In genomic region chr8:70792700-70793099, GRCm38 (mm10) we compare ENCODE assay signal across 8 mouse cellular contexts. TPM values are rescaled to one million over a fixed set of nuclear protein-coding genes. Genes with fewer than 3 reads are reported as not detected.
A peak's percentile ranks its signal among the peaks of the same experiment; 100 is the strongest.
DNase-seq lines count a peak whose midpoint lies in the region; ATAC-seq and TF ChIP-seq lines count a peak whose summit lies in the region.

No protein-coding gene starts in this region.

- ATAC-seq in activated CD4-positive, CD25-positive, alpha-beta regulatory T cell, adult 4 months = peak; percentile 31
- peak; percentile 40 for ATAC-seq in forebrain, embryonic 11.5 days (replicated peaks; ENCODE audit: low FRiP score)
- peak; percentile 60 for ATAC-seq in kidney, embryonic 15.5 days (replicated peaks; ENCODE audit: low FRiP score)
- ATAC-seq in stomach, embryonic 14.5 days (ENCODE audit: insufficient number of reproducible peaks, insufficient read depth, low FRiP score, low read depth) = peak; percentile 48

- DNase-seq in layer of hippocampus, adult 2 months (ENCODE audit: low spot score in 2 of 2) = peak in 1 of 2 experiments; percentile 67
- no peak for DNase-seq in layer of hippocampus, adult 8-10 months (ENCODE audit: low spot score in 2 of 2)
- peak; percentile 91 for DNase-seq in forebrain, embryonic 11.5 days (ENCODE audit: low spot score)
- peak; percentile 83 for DNase-seq in lung, postnatal 10 days
- no peak for DNase-seq in left cerebral cortex, postnatal 25 days (ENCODE audit: low spot score in 2 of 2)

- H3K4me2 ChIP-seq in forebrain, embryonic 11.5 days (ENCODE audit: low read depth, low read length, severe bottlenecking) = peak overlapping the region; percentile 72
- H3K4me2 ChIP-seq in kidney, embryonic 15.5 days = peak overlapping the region; percentile 88
- peak overlapping the region; percentile 82 for H3K4me2 ChIP-seq in stomach, embryonic 14.5 days (replicated peaks; ENCODE audit: low read depth, low read length)

- no peak for TF ChIP-seq CTCF in layer of hippocampus, adult 2 months (conservative IDR thresholded peaks at IDR 0.05)

- H3K36me3 ChIP-seq in forebrain, embryonic 11.5 days (ENCODE audit: control insufficient read depth, insufficient read depth, low read length) = no peaks in the 10 kb centered on the region
- H3K36me3 ChIP-seq in kidney, embryonic 15.5 days = peaks cover 18% of the 10 kb centered on the region; the same call in 1 of the 2 replicates
- peaks cover 7% of the 10 kb centered on the region; the same call in 1 of the 2 replicates for H3K36me3 ChIP-seq in stomach, embryonic 14.5 days (ENCODE audit: control insufficient read depth, insufficient read depth, low read length)

- intact Hi-C loops in left cerebral cortex, postnatal 25 days (cut with DNase I) = no loop called here

- no peaks in the 10 kb centered on the region for H3K27me3 ChIP-seq in forebrain, embryonic 11.5 days (ENCODE audit: control insufficient read depth, insufficient read depth, low read length)
- H3K27me3 ChIP-seq in kidney, embryonic 15.5 days = peaks cover 17% of the 10 kb centered on the region
- no peaks in the 10 kb centered on the region for H3K27me3 ChIP-seq in stomach, embryonic 14.5 days (ENCODE audit: control insufficient read depth, insufficient read depth, low read length)

- WGBS in forebrain, embryonic 11.5 days = under 1% methylated on average over 20 of the region's 20 CpGs
- 0% methylated on average over 19 of the region's 20 CpGs for WGBS in kidney, embryonic 15.5 days
- under 1% methylated on average over 20 of the region's 20 CpGs for WGBS in stomach, embryonic 14.5 days

- peak overlapping the region; percentile 79 for H3K9ac ChIP-seq in forebrain, embryonic 11.5 days (ENCODE audit: low read length)
- H3K9ac ChIP-seq in kidney, embryonic 15.5 days = peak overlapping the region; percentile 87; the same call in 1 of the 2 replicates
- peak overlapping the region; percentile 80; the same call in 1 of the 2 replicates for H3K9ac ChIP-seq in stomach, embryonic 14.5 days (replicated peaks; ENCODE audit: low read depth, low read length)

- H3K9me3 ChIP-seq in forebrain, embryonic 11.5 days (ENCODE audit: control insufficient read depth, low read length) = no peaks in the 10 kb centered on the region
- no peaks in the 10 kb centered on the region for H3K9me3 ChIP-seq in kidney, embryonic 15.5 days (replicated peaks)
- no peaks in the 10 kb centered on the region for H3K9me3 ChIP-seq in stomach, embryonic 14.5 days (ENCODE audit: control insufficient read depth, low read depth, low read length)

- H3K4me1 ChIP-seq in forebrain, embryonic 11.5 days (replicated peaks; ENCODE audit: control insufficient read depth, insufficient read depth, low read length) = peaks cover 27% of the 10 kb centered on the region
- peaks cover 61% of the 10 kb centered on the region for H3K4me1 ChIP-seq in kidney, embryonic 15.5 days
- peaks cover 26% of the 10 kb centered on the region for H3K4me1 ChIP-seq in stomach, embryonic 14.5 days (ENCODE audit: control insufficient read depth, insufficient read depth, low read length)

- peak overlapping the region; percentile 90 for H3K4me3 ChIP-seq in layer of hippocampus, adult 2 months
- peak overlapping the region; percentile 46 for H3K4me3 ChIP-seq in forebrain, embryonic 11.5 days (ENCODE audit: low read depth, low read length)
- H3K4me3 ChIP-seq in kidney, embryonic 15.5 days (replicated peaks) = peak overlapping the region; percentile 73
- peak overlapping the region; percentile 75 for H3K4me3 ChIP-seq in stomach, embryonic 14.5 days (ENCODE audit: low read depth, low read length)

- H3K27ac ChIP-seq in layer of hippocampus, adult 2 months = peak overlapping the region; percentile 99
- peak overlapping the region; percentile 89 for H3K27ac ChIP-seq in forebrain, embryonic 11.5 days (ENCODE audit: low read depth, low read length)
- peak overlapping the region; percentile 92 for H3K27ac ChIP-seq in kidney, embryonic 15.5 days
- peak overlapping the region; percentile 45; the same call in 1 of the 2 replicates for H3K27ac ChIP-seq in stomach, embryonic 14.5 days (ENCODE audit: low read length)

RNA-seq across cellular contexts. Expression of gene Mast3, which starts 12.2 kb away (rescaled TPM):
- total RNA-seq in layer of hippocampus, adult 2 months (2021) = 100 to 1,000 TPM; 468 to 473 TPM
- total RNA-seq in layer of hippocampus, adult 8-10 months (2022) = 100 to 1,000 TPM; 340 to 427 (median 396) TPM
- polyA plus RNA-seq in activated CD4-positive, CD25-positive, alpha-beta regulatory T cell, adult 4 months (2017; shearing (Covaris generic)) = 10 to 100 TPM; 19.0 to 19.4 TPM
- 15.9 and 17.4 TPM in 2 replicates for polyA plus RNA-seq in forebrain, embryonic 11.5 days (2014; fragmentation: Nextera tagmentation; extraction: Ambion mirVana)
- polyA plus RNA-seq in kidney, embryonic 15.5 days (2015; fragmentation: Nextera tagmentation; extraction: Ambion mirVana) = 12.9 and 18.1 TPM in 2 replicates
- 10.7 and 13.2 TPM in 2 replicates for polyA plus RNA-seq in stomach, embryonic 14.5 days (2014; fragmentation: Nextera tagmentation; extraction: Ambion mirVana)
- total RNA-seq in left cerebral cortex, postnatal 25 days (2021) = 100 to 1,000 TPM; 298 to 350 TPM

RNA-seq across cellular contexts. Expression of gene Il12rb1, which starts 15.5 kb away (rescaled TPM):
- 1 to 10 TPM in 1 of 2 experiments, under 1 TPM in 1; 0.61 to 1.1 TPM for total RNA-seq in layer of hippocampus, adult 2 months (2021)
- total RNA-seq in layer of hippocampus, adult 8-10 months (2022) = 1 to 10 TPM in 1 of 4 experiments, under 1 TPM in 3; 0.83 to 1.1 (median 0.85) TPM
- 10 to 100 TPM; 16.5 to 29.5 TPM for polyA plus RNA-seq in activated CD4-positive, CD25-positive, alpha-beta regulatory T cell, adult 4 months (2017; shearing (Covaris generic))
- not detected in 2 replicates for polyA plus RNA-seq in forebrain, embryonic 11.5 days (2014; fragmentation: Nextera tagmentation; extraction: Ambion mirVana)
- polyA plus RNA-seq in kidney, embryonic 15.5 days (2015; fragmentation: Nextera tagmentation; extraction: Ambion mirVana) = 0.09 and 0.12 TPM in 2 replicates
- polyA plus RNA-seq in stomach, embryonic 14.5 days (2014; fragmentation: Nextera tagmentation; extraction: Ambion mirVana) = 0.59 TPM in 1 of 2 replicates, not detected in the other
- total RNA-seq in left cerebral cortex, postnatal 25 days (2021) = under 1 TPM; 0.80 to 0.83 TPM

RNA-seq across cellular contexts. Expression of gene Pik3r2, which starts 16.2 kb away (rescaled TPM):
- total RNA-seq in layer of hippocampus, adult 2 months (2021) = 100 to 1,000 TPM; 160 to 169 TPM
- total RNA-seq in layer of hippocampus, adult 8-10 months (2022) = 100 to 1,000 TPM; 145 to 157 (median 153) TPM
- 1 to 10 TPM; 3.9 to 5.1 TPM for polyA plus RNA-seq in activated CD4-positive, CD25-positive, alpha-beta regulatory T cell, adult 4 months (2017; shearing (Covaris generic))
- 58.9 and 61.6 TPM in 2 replicates for polyA plus RNA-seq in forebrain, embryonic 11.5 days (2014; fragmentation: Nextera tagmentation; extraction: Ambion mirVana)
- polyA plus RNA-seq in kidney, embryonic 15.5 days (2015; fragmentation: Nextera tagmentation; extraction: Ambion mirVana) = 58.0 and 66.9 TPM in 2 replicates
- 44.5 and 45.1 TPM in 2 replicates for polyA plus RNA-seq in stomach, embryonic 14.5 days (2014; fragmentation: Nextera tagmentation; extraction: Ambion mirVana)
- 100 to 1,000 TPM; 150 to 152 TPM for total RNA-seq in left cerebral cortex, postnatal 25 days (2021)

RNA-seq across cellular contexts. Expression of gene Mpv17l2, which starts 32.0 kb away (rescaled TPM):
- 10 to 100 TPM; 36.5 to 42.7 TPM for total RNA-seq in layer of hippocampus, adult 2 months (2021)
- 10 to 100 TPM; 30.3 to 38.5 (median 31.7) TPM for total RNA-seq in layer of hippocampus, adult 8-10 months (2022)
- 10 to 100 TPM; 35.6 to 41.7 TPM for polyA plus RNA-seq in activated CD4-positive, CD25-positive, alpha-beta regulatory T cell, adult 4 months (2017; shearing (Covaris generic))
- 31.0 and 34.1 TPM in 2 replicates for polyA plus RNA-seq in forebrain, embryonic 11.5 days (2014; fragmentation: Nextera tagmentation; extraction: Ambion mirVana)
- 46.1 and 48.1 TPM in 2 replicates for polyA plus RNA-seq in kidney, embryonic 15.5 days (2015; fragmentation: Nextera tagmentation; extraction: Ambion mirVana)
- polyA plus RNA-seq in stomach, embryonic 14.5 days (2014; fragmentation: Nextera tagmentation; extraction: Ambion mirVana) = 42.8 and 43.1 TPM in 2 replicates
- total RNA-seq in left cerebral cortex, postnatal 25 days (2021) = 10 to 100 TPM; 34.5 to 43.2 TPM

RNA-seq across cellular contexts. Expression of gene Rab3a, which starts 38.2 kb away (rescaled TPM):
- 100 to 1,000 TPM; 775 to 798 TPM for total RNA-seq in layer of hippocampus, adult 2 months (2021)
- 100 to 1,000 TPM; 732 to 771 (median 756) TPM for total RNA-seq in layer of hippocampus, adult 8-10 months (2022)
- 1 to 10 TPM; 3.8 to 5.4 TPM for polyA plus RNA-seq in activated CD4-positive, CD25-positive, alpha-beta regulatory T cell, adult 4 months (2017; shearing (Covaris generic))
- polyA plus RNA-seq in forebrain, embryonic 11.5 days (2014; fragmentation: Nextera tagmentation; extraction: Ambion mirVana) = 42.7 and 49.7 TPM in 2 replicates
- polyA plus RNA-seq in kidney, embryonic 15.5 days (2015; fragmentation: Nextera tagmentation; extraction: Ambion mirVana) = 15.5 and 18.6 TPM in 2 replicates
- 27.0 and 28.7 TPM in 2 replicates for polyA plus RNA-seq in stomach, embryonic 14.5 days (2014; fragmentation: Nextera tagmentation; extraction: Ambion mirVana)
- 100 to 1,000 TPM; 830 to 904 TPM for total RNA-seq in left cerebral cortex, postnatal 25 days (2021)

Comparison
In these comparisons a context has a peak if more than half of its experiments do, and no peak if none do; other contexts are left out.
1. DNase-seq: peak in forebrain, embryonic 11.5 days (single experiment) and lung, postnatal 10 days (single experiment); none in layer of hippocampus, adult 8-10 months (0 of 2) and left cerebral cortex, postnatal 25 days (0 of 2).
2. H3K27ac ChIP-seq: peak in every context shown above with its lines; median percentile 99 in layer of hippocampus, adult 2 months; 92 in kidney, embryonic 15.5 days; 89 in forebrain, embryonic 11.5 days; 45 in stomach, embryonic 14.5 days.
3. RNA of gene Il12rb1, which starts 15.5 kb away (polyA plus RNA-seq): 16.5 to 29.5 TPM in activated CD4-positive, CD25-positive, alpha-beta regulatory T cell, adult 4 months; 0.09 to 0.12 TPM in kidney, embryonic 15.5 days, not detected in forebrain, embryonic 11.5 days and 0.59 TPM in stomach, embryonic 14.5 days; every median in the first group is over 10 times any median in the second.
4. Peak in every context shown above with its lines, with median percentiles within 50 percentile points of each other: H3K4me3 ChIP-seq, ATAC-seq, H3K4me2 ChIP-seq and H3K9ac ChIP-seq.